Mouse (Mus musculus) left cerebral cortex, postnatal 10 days (tissue): ENCODE results near the gene Ttf2. TPM values are rescaled to one million over a fixed set of nuclear protein-coding genes. Genes with fewer than 3 reads are reported as not detected.

Experiments
- total RNA-seq, 2 experiments: library from RNA; stranded (reverse); gene quantifications; 2 replicates each; pipeline ENCODE4 v1.2.3; 2021

Ttf2 gene
- total RNA-seq, 2 experiments from 2014 or later: 1.6 to 2.3 TPM

Other genes with a start within 250 kb of the Ttf2 start
- not detected for gene Vtcn1, start 144.2 kb downstream of the Ttf2 start, total RNA-seq
- 1 to 10 TPM; 7.4 to 8.7 TPM for gene Trim45, start 47.5 kb downstream of the Ttf2 start, total RNA-seq
- under 1 TPM; 0.10 to 0.30 TPM for gene Cd101, start 59.9 kb upstream of the Ttf2 start, total RNA-seq
- 10 to 100 TPM; 43.3 to 46.2 TPM for gene Ptgfrn, start 140.6 kb upstream of the Ttf2 start, total RNA-seq